Mouse (Mus musculus) layer of hippocampus, postnatal 10 days (tissue): ENCODE results near the gene Ddt. TPM values are rescaled to one million over a fixed set of nuclear protein-coding genes. Genes with fewer than 3 reads are reported as not detected.

Experiments used
- DNase-seq, 2 experiments: peaks; one replicate each; pipeline ENCODE4 v3.0.0; 2021; ENCODE audit warnings: low spot score in 2 of 2
- long read RNA-seq: library from polyadenylated mRNA; stranded (forward); transcript quantifications from one replicate; pipeline ENCODE4 v2.0.0, GENCODE M21; 2023
- total RNA-seq, 2 experiments: library from RNA; stranded (reverse); gene quantifications; 2 replicates each; pipeline ENCODE4 v1.2.3; 2021

The Ddt gene
- 10 to 100 TPM; 34.4 to 34.8 TPM for total RNA-seq
- long read RNA-seq, transcript Ddt-201 (3 exons, 649 nt) = major isoform, 25 of 27 reads
- long read RNA-seq, partial matches to known transcripts = 0 of 27 reads
- long read RNA-seq, other reads (novel, unspliced or antisense) = 2 of 27 reads

- DNase-seq = peak; percentile 74 to 83
Observed at GRCm38 (mm10) chr10:75772795-75773664, at the start of gene Ddt. TSS of gene Ddt (minus strand) at chr10:75773414.

GRCm38 (mm10) chr10:75822443-75822842 lies 49.2 kb upstream of the Ddt start, which contains the start of gene Gstt4:
TSS of gene Gstt4 (minus strand) at chr10:75822543.
- no peak for DNase-seq

- no peak for DNase-seq
Observed at GRCm38 (mm10) chr10:75819882-75820281, 46.7 kb upstream of the Ddt start.

GRCm38 (mm10) chr10:75818641-75819040 lies 45.4 kb upstream of the Ddt start:
- no peak for DNase-seq

- no peak for DNase-seq
Observed at GRCm38 (mm10) chr10:75804217-75804616, 31.0 kb upstream of the Ddt start.

GRCm38 (mm10) chr10:75798176-75798696 lies 25.0 kb upstream of the Ddt start, which contains the start of gene Gstt1:
TSS of gene Gstt1 (minus strand) at chr10:75798584.
- peak; percentile 21 to 38 for DNase-seq

- peak; percentile 24 to 49 for DNase-seq
Observed at GRCm38 (mm10) chr10:75797619-75798175, 24.5 kb upstream of the Ddt start.

- DNase-seq = no peak
Observed at GRCm38 (mm10) chr10:75796731-75797516, 23.7 kb upstream of the Ddt start.

- DNase-seq = no peak
Observed at GRCm38 (mm10) chr10:75794880-75795279, 21.7 kb upstream of the Ddt start.

- no peak for DNase-seq
Observed at GRCm38 (mm10) chr10:75790773-75791172, 17.6 kb upstream of the Ddt start.

- DNase-seq = no peak
Observed at GRCm38 (mm10) chr10:75789841-75790240, 16.6 kb upstream of the Ddt start.

- DNase-seq = no peak
Observed at GRCm38 (mm10) chr10:75789081-75789735, 16.0 kb upstream of the Ddt start.

GRCm38 (mm10) chr10:75788277-75788676 lies 15.1 kb upstream of the Ddt start:
- DNase-seq = no peak

- no peak for DNase-seq
Observed at GRCm38 (mm10) chr10:75785442-75785841, 12.2 kb upstream of the Ddt start.

GRCm38 (mm10) chr10:75780769-75781578 lies 7.8 kb upstream of the Ddt start, which contains the start of the genes Gm20441 and Gstt3:
TSS of gene Gm20441 (minus strand) at chr10:75780954.
TSS of gene Gstt3 (minus strand) at chr10:75781414.
- peak in 1 of 2 experiments; percentile 23 for DNase-seq

- no peak for DNase-seq
Observed at GRCm38 (mm10) chr10:75779206-75780174, 6.3 kb upstream of the Ddt start.

- DNase-seq = no peak
Observed at GRCm38 (mm10) chr10:75777885-75778284, 4.7 kb upstream of the Ddt start.

- no peak for DNase-seq
Observed at GRCm38 (mm10) chr10:75776562-75776961, 3.3 kb upstream of the Ddt start.
